Mouse (Mus musculus): ENCODE measurements around the gene Olfr267. TPM values are rescaled to one million over a fixed set of nuclear protein-coding genes. Genes with fewer than 3 reads are reported as not detected.

Gene Olfr267
- total RNA-seq (2021) = under 1 TPM; 0.30 to 0.34 TPM

- intact Hi-C loops (cut with DNase I) = no loop called here
- no peak for DNase-seq
Measured at GRCm38 (mm10) chr4:58787616-58788015, at the start of gene Olfr267. Olfr267 (minus strand) TSS chr4:58787716.

GRCm38 (mm10) chr4:58832908-58833307 lies 45.4 kb upstream of the Olfr267 start:
- intact Hi-C loops (cut with DNase I) = no loop called here
- no peak for DNase-seq

- no peak for DNase-seq
- intact Hi-C loops (cut with DNase I) = no loop called here
Measured at GRCm38 (mm10) chr4:58825921-58826320, 38.4 kb upstream of the Olfr267 start.

- intact Hi-C loops (cut with DNase I) = no loop called here
- DNase-seq = peak; percentile 8
Measured at GRCm38 (mm10) chr4:58786659-58787058, 857 bp downstream of the Olfr267 start.

GRCm38 (mm10) chr4:58763417-58763816 lies 24.1 kb downstream of the Olfr267 start:
- no peak for DNase-seq
- intact Hi-C loops (cut with DNase I) = no loop called here

GRCm38 (mm10) chr4:58749510-58749909 lies 38.0 kb downstream of the Olfr267 start:
- intact Hi-C loops (cut with DNase I) = loop anchor here (5.0 kb wide), 1 partner anchor 197 kb away; the partner anchor contains the start of gene Lpar1
- no peak for DNase-seq

GRCm38 (mm10) chr4:58749101-58749500 lies 38.4 kb downstream of the Olfr267 start:
- intact Hi-C loops (cut with DNase I) = loop anchor here (5.0 kb wide), 1 partner anchor 197 kb away; the partner anchor contains the start of gene Lpar1
- DNase-seq = peak; percentile 2

- no peak for DNase-seq
- intact Hi-C loops (cut with DNase I) = loop anchor here (2.0 to 5.0 kb wide), 2 partner anchors 193 to 479 kb away; partner anchors contain the start of gene Lpar1
Measured at GRCm38 (mm10) chr4:58745583-58746222, 41.8 kb downstream of the Olfr267 start.

- DNase-seq = no peak
- intact Hi-C loops (cut with DNase I) = no loop called here
Measured at GRCm38 (mm10) chr4:58736867-58737633, 50.5 kb downstream of the Olfr267 start.

Other genes starting within 250 kb of the Olfr267 start
- 10 to 100 TPM; 12.5 to 13.7 TPM for gene Lpar1, start 233.8 kb downstream of the Olfr267 start, total RNA-seq (2021)
- gene Ecpas, start 125.0 kb upstream of the Olfr267 start, total RNA-seq (2021) = 100 to 1,000 TPM; 143 to 147 TPM
- 10 to 100 TPM; 11.9 to 13.0 TPM for gene Zkscan16, start 155.9 kb upstream of the Olfr267 start, total RNA-seq (2021)
- gene Ptgr1, start 199.4 kb upstream of the Olfr267 start, total RNA-seq (2021) = 1 to 10 TPM; 5.4 to 6.2 TPM
- gene Dnajc25, start 207.3 kb upstream of the Olfr267 start, total RNA-seq (2021) = 1 to 10 TPM; 8.4 to 8.8 TPM
- 1 to 10 TPM in 1 of 2 experiments, not detected in 1; 2.3 TPM for gene Gm20503, start 215.5 kb upstream of the Olfr267 start, total RNA-seq (2021)
- 100 to 1,000 TPM; 145 to 167 TPM for gene Gng10, start 247.4 kb upstream of the Olfr267 start, total RNA-seq (2021)